Mouse (Mus musculus) A20 (cell line): ENCODE data around the gene Gm12166.

Source experiments
- DNase-seq: peaks from one replicate; pipeline ENCODE4 v3.0.0-alpha.2; 2011; ENCODE audit warnings: low read depth, low spot score

Gm12166 gene

DNA sequence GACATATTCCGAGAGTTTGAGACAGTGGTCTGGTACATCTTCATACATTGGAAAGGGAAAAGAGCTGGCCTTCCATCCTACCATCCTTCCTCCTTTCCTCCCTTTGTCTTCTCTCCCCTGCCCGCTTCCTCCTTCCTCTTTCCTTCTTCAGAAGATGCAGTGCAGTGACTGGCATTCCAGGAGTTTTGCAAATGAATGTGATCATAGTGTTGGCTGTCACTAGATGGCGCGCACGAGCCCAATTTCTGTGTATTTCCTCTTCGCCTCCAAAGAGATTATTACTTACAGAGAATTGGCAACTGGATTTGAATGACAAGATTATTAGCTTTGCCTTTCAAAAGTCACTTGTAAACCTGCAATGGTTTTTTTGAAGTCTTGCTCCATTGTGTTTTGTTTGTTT lies 36.1 kb downstream of the Gm12166 start:
- DNase-seq = peak; percentile 54
